Mouse (Mus musculus): ENCODE measurements around the gene Crat. TPM values are rescaled to one million over a fixed set of nuclear protein-coding genes. Genes with fewer than 3 reads are reported as not detected.

Gene Crat
- polyA plus RNA-seq (2012; rRNA removed; ENCODE audit: low replicate concordance): 417 and 816 TPM in 2 replicates

GRCm38 (mm10) chr2:30415157-30415935 lies at the start of gene Crat:
Gene Crat, minus strand, starts transcription at chr2:30415813.

GRCm38 (mm10) chr2:30415936-30416648 lies 479 bp upstream of the Crat start, which contains the start of gene Ptpa:
Gene Ptpa, plus strand, starts transcription at chr2:30416039.

GRCm38 (mm10) chr2:30392114-30392576 lies 23.5 kb downstream of the Crat start, which contains the start of gene Dolpp1:
Gene Dolpp1, plus strand, starts transcription at chr2:30392254.

DNA sequence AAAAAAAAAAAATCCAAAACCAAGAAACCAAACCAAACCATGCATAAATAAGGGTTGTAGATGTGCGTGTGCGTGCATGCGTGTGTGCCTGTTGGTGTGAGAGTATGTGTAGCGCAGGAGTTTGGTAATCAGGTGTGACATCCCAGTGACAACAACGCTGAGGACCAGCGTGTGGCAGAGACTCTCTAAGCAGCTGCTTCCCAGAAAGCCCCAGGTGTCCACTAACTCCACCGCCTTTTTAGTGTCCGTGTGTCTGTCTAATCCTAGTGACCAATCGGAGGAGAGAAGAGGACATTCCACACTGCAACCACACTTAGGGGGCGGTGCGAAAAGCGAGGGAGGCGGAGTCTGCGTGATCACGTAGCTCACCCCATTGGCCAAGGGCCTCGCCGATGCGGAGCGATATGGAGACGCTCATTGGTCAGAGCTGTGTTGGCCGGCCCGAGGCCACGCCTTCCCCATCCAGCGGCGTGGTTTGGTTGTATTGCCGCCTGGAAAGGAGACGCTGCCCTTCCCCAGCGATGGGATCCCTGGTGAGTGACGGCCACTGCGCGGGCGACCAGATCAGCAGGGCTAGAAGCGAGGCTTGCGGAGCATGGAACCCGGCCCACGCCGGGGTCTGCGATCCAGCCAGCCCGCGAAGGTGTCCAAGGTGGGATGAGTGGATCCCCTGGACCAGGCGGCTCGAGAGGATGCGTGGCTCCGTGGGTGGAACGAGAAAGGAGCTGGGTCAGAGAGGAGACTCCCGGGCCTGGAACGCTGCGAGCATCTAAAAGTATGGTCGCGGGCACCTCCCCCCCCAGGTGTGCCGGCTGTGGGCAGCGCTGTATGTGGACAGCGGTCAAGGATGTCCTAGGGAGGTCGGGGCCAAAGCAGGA lies 51.6 kb downstream of the Crat start, which contains the start of gene Miga2:
TSS of gene Miga2 (plus strand) at position 461 of the 878 bp plus-strand sequence.

GRCm38 (mm10) chr2:30358533-30359531 lies 56.8 kb downstream of the Crat start, which contains the start of gene Sh3glb2:
Gene Sh3glb2, minus strand, starts transcription at chr2:30359337.

Other genes starting within 250 kb of the Crat start
- 66.0 and 114 TPM in 2 replicates for gene Endog, start 244.3 kb downstream of the Crat start, polyA plus RNA-seq (2012; rRNA removed; ENCODE audit: low replicate concordance)
- gene Spout1, start 237.4 kb downstream of the Crat start, polyA plus RNA-seq (2012; rRNA removed; ENCODE audit: low replicate concordance): 24.1 and 29.7 TPM in 2 replicates
- gene Kyat1, start 210.0 kb downstream of the Crat start, polyA plus RNA-seq (2012; rRNA removed; ENCODE audit: low replicate concordance): 34.2 and 45.9 TPM in 2 replicates
- gene Lrrc8a, start 178.1 kb downstream of the Crat start, polyA plus RNA-seq (2012; rRNA removed; ENCODE audit: low replicate concordance): 38.4 and 49.8 TPM in 2 replicates
- 10.3 and 22.0 TPM in 2 replicates for gene Gm28035, start 175.2 kb downstream of the Crat start, polyA plus RNA-seq (2012; rRNA removed; ENCODE audit: low replicate concordance)
- 42.8 and 52.9 TPM in 2 replicates for gene Phyhd1, start 149.6 kb downstream of the Crat start, polyA plus RNA-seq (2012; rRNA removed; ENCODE audit: low replicate concordance)
- gene Gm28038, start 134.8 kb downstream of the Crat start, polyA plus RNA-seq (2012; rRNA removed; ENCODE audit: low replicate concordance): not detected in 2 replicates
- gene Dolk, start 129.5 kb downstream of the Crat start, polyA plus RNA-seq (2012; rRNA removed; ENCODE audit: low replicate concordance): 47.9 and 68.2 TPM in 2 replicates
- gene Nup188, start 129.4 kb downstream of the Crat start, polyA plus RNA-seq (2012; rRNA removed; ENCODE audit: low replicate concordance): 36.3 and 44.6 TPM in 2 replicates
- 319 and 378 TPM in 2 replicates for gene Sh3glb2, start 56.5 kb downstream of the Crat start, polyA plus RNA-seq (2012; rRNA removed; ENCODE audit: low replicate concordance)
- 71.3 and 76.0 TPM in 2 replicates for gene Miga2, start 51.6 kb downstream of the Crat start, polyA plus RNA-seq (2012; rRNA removed; ENCODE audit: low replicate concordance)
- 78.6 and 80.0 TPM in 2 replicates for gene Dolpp1, start 23.6 kb downstream of the Crat start, polyA plus RNA-seq (2012; rRNA removed; ENCODE audit: low replicate concordance)
- 186 and 240 TPM in 2 replicates for gene Ptpa, start 226 bp upstream of the Crat start, polyA plus RNA-seq (2012; rRNA removed; ENCODE audit: low replicate concordance)
- gene Ier5l, start 58.4 kb upstream of the Crat start, polyA plus RNA-seq (2012; rRNA removed; ENCODE audit: low replicate concordance): 12.1 and 44.0 TPM in 2 replicates
- gene Cstad, start 179.2 kb upstream of the Crat start, polyA plus RNA-seq (2012; rRNA removed; ENCODE audit: low replicate concordance): 1.2 and 1.6 TPM in 2 replicates